ENCODE assay signal across 18 mouse cellular contexts in the genomic region with DNA sequence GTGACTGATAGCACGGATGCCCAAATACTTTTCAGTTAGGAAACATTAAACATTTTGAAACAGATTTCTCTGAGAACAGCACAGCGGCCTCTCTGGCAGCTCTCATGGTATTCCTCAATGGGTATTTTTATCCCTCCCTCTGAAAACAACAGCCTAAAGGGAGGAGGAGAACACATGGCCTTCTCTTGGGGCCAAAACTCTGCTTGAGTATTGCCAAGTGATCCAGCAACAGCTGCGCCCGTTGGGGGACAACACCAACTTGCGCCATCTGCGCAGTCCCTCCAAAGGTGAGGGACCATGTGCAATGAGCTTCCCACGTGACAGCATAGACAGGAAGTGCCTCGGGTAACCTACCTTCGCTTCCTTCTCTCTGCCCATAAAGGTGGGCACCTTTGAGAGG. TPM values are rescaled to one million over a fixed set of nuclear protein-coding genes. Genes with fewer than 3 reads are reported as not detected.
DNase-seq lines count a peak whose midpoint lies in the region; ATAC-seq and TF ChIP-seq lines count a peak whose summit lies in the region.
"Had no signal": no experiment of that assay in that cellular context is flagged by ENCODE, and none has a peak within 500 bp of the region (broad histone marks: within the 10 kb centered on the region; RNA-seq: fewer than 3 reads in every experiment).

No protein-coding gene starts in this region.

- intact Hi-C loops in left cerebral cortex, postnatal 4 days (cut with DNase I) = no loop called here
- intact Hi-C loops in heart, adult 2 months (cut with DNase I) = no loop called here

- no peak for TF ChIP-seq EP300 in liver, postnatal 0 days (IDR thresholded peaks at IDR 0.05; ENCODE audit: low read depth)
- TF ChIP-seq EP300 in heart, adult 2 months (IDR thresholded peaks at IDR 0.05; ENCODE audit: insufficient read depth, low read depth, low read length) = no peak

- H3K27ac ChIP-seq in forebrain, postnatal 0 days (ENCODE audit: low read depth, low read length) = no peak overlapping the region
- no peak overlapping the region for H3K27ac ChIP-seq in forebrain, embryonic 11.5 days (ENCODE audit: low read depth, low read length)
- no peak overlapping the region for H3K27ac ChIP-seq in testis, adult 2 months (ENCODE audit: control insufficient read depth, insufficient read depth, low read depth, low read length)
- no peak overlapping the region for H3K27ac ChIP-seq in liver, postnatal 0 days (ENCODE audit: low read depth)
- no peak overlapping the region for H3K27ac ChIP-seq in heart, adult 2 months
- H3K27ac ChIP-seq: hindbrain, embryonic 15.5 days; limb, embryonic 12.5 days; liver, embryonic 14.5 days; midbrain, embryonic 13.5 days had no signal

- TF ChIP-seq CTCF in forebrain, postnatal 0 days (IDR thresholded peaks at IDR 0.05; ENCODE audit: low read depth) = no peak
- no peak for TF ChIP-seq CTCF in testis, adult 2 months (IDR thresholded peaks at IDR 0.05; ENCODE audit: control insufficient read depth, insufficient read depth, insufficient replicate concordance, low read depth, low read length)
- no peak for TF ChIP-seq CTCF in liver, postnatal 0 days (IDR thresholded peaks at IDR 0.05; ENCODE audit: low read depth)
- no peak for TF ChIP-seq CTCF in heart, adult 2 months (IDR thresholded peaks at IDR 0.05)

- no peak overlapping the region for H3K9ac ChIP-seq in forebrain, postnatal 0 days
- H3K9ac ChIP-seq in forebrain, embryonic 11.5 days (ENCODE audit: low read length) = no peak overlapping the region
- H3K9ac ChIP-seq in liver, postnatal 0 days (replicated peaks) = no peak overlapping the region
- no peak overlapping the region for H3K9ac ChIP-seq in heart, adult 2 months (ENCODE audit: low read depth, low read length)
- H3K9ac ChIP-seq: hindbrain, embryonic 15.5 days; limb, embryonic 12.5 days; liver, embryonic 14.5 days; midbrain, embryonic 13.5 days had no signal

- H3K4me2 ChIP-seq in forebrain, postnatal 0 days (ENCODE audit: low read depth) = no peak overlapping the region
- no peak overlapping the region for H3K4me2 ChIP-seq in forebrain, embryonic 11.5 days (ENCODE audit: low read depth, low read length, severe bottlenecking)
- H3K4me2 ChIP-seq in liver, postnatal 0 days (ENCODE audit: low read depth, low read length) = no peak overlapping the region
- H3K4me2 ChIP-seq: hindbrain, embryonic 15.5 days; limb, embryonic 12.5 days; midbrain, embryonic 13.5 days had no signal

- ATAC-seq in forebrain, postnatal 0 days = peak; percentile 43; the same call in 1 of the 2 replicates
- no peak for ATAC-seq in forebrain, embryonic 11.5 days (replicated peaks; ENCODE audit: low FRiP score)
- ATAC-seq in inflammation-experienced regulatory T-cells, adult 6 months = no peak
- ATAC-seq in liver, postnatal 0 days = no peak
- ATAC-seq: activated CD4-positive, CD25-positive, alpha-beta regulatory T cell, adult 4 months; midbrain, embryonic 13.5 days had no signal

- peaks cover 5% of the 10 kb centered on the region; the same call in 1 of the 2 replicates for H3K4me1 ChIP-seq in forebrain, postnatal 0 days (ENCODE audit: insufficient read depth)
- no peaks in the 10 kb centered on the region for H3K4me1 ChIP-seq in forebrain, embryonic 11.5 days (replicated peaks; ENCODE audit: control insufficient read depth, insufficient read depth, low read length)
- H3K4me1 ChIP-seq in testis, adult 2 months (ENCODE audit: control insufficient read depth, insufficient read depth, low read length) = peaks cover 2% of the 10 kb centered on the region; the same call in 1 of the 2 replicates
- no peaks in the 10 kb centered on the region for H3K4me1 ChIP-seq in liver, postnatal 0 days (ENCODE audit: insufficient read depth)
- no peaks in the 10 kb centered on the region for H3K4me1 ChIP-seq in heart, adult 2 months (ENCODE audit: control insufficient read depth, insufficient read depth, low read length)

- H3K4me3 ChIP-seq in forebrain, postnatal 0 days (ENCODE audit: low read depth, low read length) = no peak overlapping the region
- no peak overlapping the region for H3K4me3 ChIP-seq in forebrain, embryonic 11.5 days (ENCODE audit: low read depth, low read length)
- peak overlapping the region; percentile 41 for H3K4me3 ChIP-seq in testis, adult 2 months (ENCODE audit: control insufficient read depth, low read depth, low read length)
- H3K4me3 ChIP-seq in liver, postnatal 0 days (ENCODE audit: low read depth, low read length) = no peak overlapping the region
- no peak overlapping the region for H3K4me3 ChIP-seq in heart, adult 2 months
- H3K4me3 ChIP-seq: hindbrain, embryonic 15.5 days; limb, embryonic 12.5 days; midbrain, embryonic 13.5 days; myocyte had no signal

- peak; percentile 32 for DNase-seq in forebrain, postnatal 0 days
- no peak for DNase-seq in forebrain, embryonic 11.5 days (ENCODE audit: low spot score)
- DNase-seq in testis, postnatal 10 days (ENCODE audit: low spot score) = no peak
- peak; percentile 23 for DNase-seq in left cerebral cortex, postnatal 4 days
- DNase-seq in liver, postnatal 0 days = no peak
- no peak for DNase-seq in heart, adult 2 months
- DNase-seq: heart, postnatal 14 days; kidney, adult 2 months; kidney, postnatal 25 days; thymus, adult 2 months had no signal

- no peaks in the 10 kb centered on the region for H3K79me2 ChIP-seq in heart, adult 2 months (replicated peaks; ENCODE audit: control insufficient read depth, insufficient read depth, low read length)

- H3K36me3 ChIP-seq in forebrain, postnatal 0 days (ENCODE audit: insufficient read depth) = no peaks in the 10 kb centered on the region
- no peaks in the 10 kb centered on the region for H3K36me3 ChIP-seq in forebrain, embryonic 11.5 days (ENCODE audit: control insufficient read depth, insufficient read depth, low read length)
- no peaks in the 10 kb centered on the region for H3K36me3 ChIP-seq in testis, adult 2 months (ENCODE audit: control insufficient read depth, insufficient read depth, low read length)
- H3K36me3 ChIP-seq in liver, postnatal 0 days (replicated peaks; ENCODE audit: insufficient read depth, low read length) = no peaks in the 10 kb centered on the region
- H3K36me3 ChIP-seq in heart, adult 2 months (ENCODE audit: control insufficient read depth, insufficient read depth, low read length) = no peaks in the 10 kb centered on the region
- H3K36me3 ChIP-seq: hindbrain, embryonic 15.5 days; limb, embryonic 12.5 days; midbrain, embryonic 13.5 days had no signal

- no peaks in the 10 kb centered on the region for H3K9me3 ChIP-seq in forebrain, postnatal 0 days (ENCODE audit: low read length)
- H3K9me3 ChIP-seq in forebrain, embryonic 11.5 days (ENCODE audit: control insufficient read depth, low read length) = no peaks in the 10 kb centered on the region
- H3K9me3 ChIP-seq in liver, postnatal 0 days (ENCODE audit: low read length) = no peaks in the 10 kb centered on the region
- H3K9me3 ChIP-seq: hindbrain, embryonic 15.5 days; limb, embryonic 12.5 days; midbrain, embryonic 13.5 days had no signal

- no peak for TF ChIP-seq POLR2A in testis, adult 2 months (IDR thresholded peaks at IDR 0.05; ENCODE audit: control insufficient read depth, low read depth, low read length)
- TF ChIP-seq POLR2A in heart, adult 2 months (IDR thresholded peaks at IDR 0.05; ENCODE audit: insufficient read depth, low read depth, low read length) = no peak

- H3K27me3 ChIP-seq in forebrain, postnatal 0 days (ENCODE audit: insufficient read depth, low read length) = no peaks in the 10 kb centered on the region
- no peaks in the 10 kb centered on the region for H3K27me3 ChIP-seq in forebrain, embryonic 11.5 days (ENCODE audit: control insufficient read depth, insufficient read depth, low read length)
- H3K27me3 ChIP-seq in testis, adult 2 months (ENCODE audit: control insufficient read depth, insufficient read depth, low read length) = no peaks in the 10 kb centered on the region
- H3K27me3 ChIP-seq in liver, postnatal 0 days (ENCODE audit: insufficient read depth, low read length) = no peaks in the 10 kb centered on the region
- no peaks in the 10 kb centered on the region for H3K27me3 ChIP-seq in heart, adult 2 months (ENCODE audit: control insufficient read depth, insufficient read depth, low read length)
- H3K27me3 ChIP-seq: hindbrain, embryonic 15.5 days; limb, embryonic 12.5 days; midbrain, embryonic 13.5 days had no signal

- 82% methylated on average over 9 of the region's 9 CpGs for WGBS in forebrain, postnatal 0 days
- WGBS in forebrain, embryonic 11.5 days = 91% methylated on average over 9 of the region's 9 CpGs
- WGBS in liver, postnatal 0 days (ENCODE audit: insufficient replicate concordance) = 77% methylated on average over 9 of the region's 9 CpGs
- 78% methylated on average over 9 of the region's 9 CpGs for WGBS in heart, adult 2 months

RNA-seq across cellular contexts. Expression of gene Dgki, which starts 22.1 kb away (rescaled TPM):
- total RNA-seq in forebrain, postnatal 0 days (2014; rRNA removed) = 30.2 and 34.0 TPM in 2 replicates
- 3.3 and 5.5 TPM in 2 replicates for polyA plus RNA-seq in forebrain, postnatal 0 days (2015; fragmentation: Nextera tagmentation; extraction: Ambion mirVana)
- polyA plus RNA-seq in forebrain, embryonic 11.5 days (2014; fragmentation: Nextera tagmentation; extraction: Ambion mirVana) = 2.8 TPM in 2 replicates
- 0.10 and 0.34 TPM in 2 replicates for polyA plus RNA-seq in testis, adult 2 months (2012; rRNA removed)
- 10 to 100 TPM; 49.4 to 53.8 TPM for total RNA-seq in left cerebral cortex, postnatal 4 days (2021)
- polyA plus RNA-seq in inflammation-experienced regulatory T-cells, adult 6 months (2017; shearing (Covaris generic)) = under 1 TPM in 2 of 3 experiments, not detected in 1; 0.17 to 0.75 TPM
- 0.34 and 0.56 TPM in 2 replicates for polyA plus RNA-seq in liver, postnatal 0 days (2015; fragmentation: Nextera tagmentation; extraction: Ambion mirVana)
- under 1 TPM; 0.08 to 0.18 TPM for total RNA-seq in heart, adult 2 months (2021)
- polyA plus RNA-seq in heart, adult 2 months (2012; rRNA removed) = 0.04 and 0.15 TPM in 2 replicates

Comparison
In these comparisons a context has a peak if more than half of its experiments do, and no peak if none do; other contexts are left out.
1. DNase-seq: peak in forebrain, postnatal 0 days (single experiment) and left cerebral cortex, postnatal 4 days (single experiment); none in forebrain, embryonic 11.5 days (single experiment), testis, postnatal 10 days (single experiment), liver, postnatal 0 days (single experiment) and heart, adult 2 months (0 of 2).